Mouse (Mus musculus): ENCODE data around the gene Igf2bp2.

DNA sequence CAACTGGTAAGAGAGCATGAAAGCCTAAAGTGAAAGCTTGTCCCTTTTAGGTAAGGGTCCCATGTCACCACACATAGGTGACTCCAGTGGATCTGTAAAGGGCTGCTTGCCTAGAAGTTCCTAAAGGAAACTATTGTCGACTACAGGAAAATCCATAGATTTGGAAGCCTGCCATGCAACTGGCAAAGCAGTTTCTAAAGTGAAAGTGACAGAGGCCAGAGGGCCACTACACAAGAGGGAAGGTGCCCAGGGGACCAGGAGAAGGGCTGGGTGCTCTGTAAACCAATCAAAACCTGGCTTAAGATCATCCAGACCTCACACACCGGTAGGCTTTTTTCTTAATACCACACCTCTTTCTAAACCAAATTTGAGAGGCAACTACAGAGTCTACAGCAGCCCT lies 12.7 kb downstream of the Igf2bp2 start:
- TF ChIP-seq MAX (IDR thresholded peaks at IDR 0.05; ENCODE audit: low read depth) (no peak), POLR2AphosphoS2 (IDR thresholded peaks at IDR 0.05; ENCODE audit: insufficient read length, low read depth) (no peak), USF1 (IDR thresholded peaks at IDR 0.05; ENCODE audit: low read depth) (no peak), MYOD1 (IDR thresholded peaks at IDR 0.05; ENCODE audit: control insufficient read depth in 1 of 3, insufficient read length in 2 of 3, low read depth in 2 of 3) (no peak), POLR2A (IDR thresholded peaks at IDR 0.05; ENCODE audit: insufficient read length, low read depth) (no peak), SRF (IDR thresholded peaks at IDR 0.05; ENCODE audit: control insufficient read depth, insufficient read length, low read depth) (no peak), E2F4 (IDR thresholded peaks at IDR 0.05; ENCODE audit: insufficient read depth) (no peak), TCF12 (IDR thresholded peaks at IDR 0.05; ENCODE audit: insufficient read depth, poor library complexity, severe bottlenecking) (no peak), MYOG (IDR thresholded peaks at IDR 0.05; ENCODE audit: control insufficient read depth in 1 of 3, insufficient read depth in 1 of 3, insufficient read length in 2 of 3, low read depth in 2 of 3) (no peak), CEBPB (IDR thresholded peaks at IDR 0.05; ENCODE audit: insufficient read depth, poor library complexity, severe bottlenecking) (no peak), TCF3 (IDR thresholded peaks at IDR 0.05; ENCODE audit: insufficient read length, low read depth) (no peak), REST (IDR thresholded peaks at IDR 0.05; ENCODE audit: insufficient read depth, insufficient read length) (no peak)
